8 mouse cellular contexts compared by ENCODE assay signal in genomic region chr11:98954801-98955706, GRCm38 (mm10). TPM values are rescaled to one million over a fixed set of nuclear protein-coding genes. Genes with fewer than 3 reads are reported as not detected.
DNase-seq lines count a peak whose midpoint lies in the region; ATAC-seq and TF ChIP-seq lines count a peak whose summit lies in the region.

No protein-coding gene starts in this region.

- H3K36me3 ChIP-seq in liver, adult 2 months (ENCODE audit: control insufficient read depth, insufficient read depth, low read length): no peaks in the 10 kb centered on the region
- H3K36me3 ChIP-seq in embryonic facial prominence, embryonic 11.5 days (replicated peaks; ENCODE audit: control insufficient read depth, insufficient read depth, low read depth, low read length): peaks cover 2% of the 10 kb centered on the region
- H3K36me3 ChIP-seq in hindbrain, postnatal 0 days (ENCODE audit: insufficient read depth, low read length): no peaks in the 10 kb centered on the region
- no peaks in the 10 kb centered on the region for H3K36me3 ChIP-seq in midbrain, embryonic 12.5 days

- ATAC-seq in embryonic facial prominence, embryonic 11.5 days (replicated peaks; ENCODE audit: insufficient number of reproducible peaks, low FRiP score, low TSS enrichment, low read depth): peak; percentile 19; the same call in 1 of the 2 replicates
- no peak for ATAC-seq in hindbrain, postnatal 0 days
- 0 out of 2 replicates have a peak, but pooled peaks have one; percentile 21 for ATAC-seq in midbrain, embryonic 12.5 days (ENCODE audit: low FRiP score, low read depth)

- 62% methylated on average over 16 of the region's 17 CpGs for WGBS in liver, adult 2 months
- WGBS in embryonic facial prominence, embryonic 11.5 days: 16% methylated on average over 16 of the region's 17 CpGs
- 18% methylated on average over 17 of the region's 17 CpGs for WGBS in hindbrain, postnatal 0 days
- WGBS in midbrain, embryonic 12.5 days: 18% methylated on average over 16 of the region's 17 CpGs

- DNase-seq in liver, adult 2 months (ENCODE audit: extremely low read depth, low read depth, low spot score): no peak
- DNase-seq in liver: no peak
- DNase-seq in embryonic facial prominence, embryonic 11.5 days (ENCODE audit: low spot score): no peak
- no peak for DNase-seq in hindbrain, postnatal 0 days (ENCODE audit: low spot score)
- DNase-seq in urinary bladder, postnatal 10 days (ENCODE audit: low spot score): no peak
- DNase-seq in adrenal gland, adult 2 months: no peak
- no peak for DNase-seq in embryo, embryonic 10.5 days (ENCODE audit: low spot score)

- H3K79me2 ChIP-seq in liver, adult 2 months (ENCODE audit: control insufficient read depth, insufficient read depth, low read length): peaks cover 7% of the 10 kb centered on the region; the same call in 1 of the 2 replicates

- no peak overlapping the region; the same call in 1 of the 2 replicates for H3K9ac ChIP-seq in liver, adult 2 months (ENCODE audit: low read depth, low read length)
- H3K9ac ChIP-seq in embryonic facial prominence, embryonic 11.5 days (replicated peaks; ENCODE audit: low read length): peak overlapping the region; percentile 18
- H3K9ac ChIP-seq in hindbrain, postnatal 0 days (replicated peaks; ENCODE audit: low read length): no peak overlapping the region
- H3K9ac ChIP-seq in midbrain, embryonic 12.5 days (replicated peaks): no peak overlapping the region

- no peak for TF ChIP-seq CTCF in liver, adult 2 months (IDR thresholded peaks at IDR 0.05; ENCODE audit: low read depth, low read length)
- no peak for TF ChIP-seq CTCF in hindbrain, postnatal 0 days (IDR thresholded peaks at IDR 0.05; ENCODE audit: low read depth)

- H3K27me3 ChIP-seq in liver, adult 2 months (ENCODE audit: control insufficient read depth, insufficient read depth, low read length): no peaks in the 10 kb centered on the region
- H3K27me3 ChIP-seq in embryonic facial prominence, embryonic 11.5 days (ENCODE audit: control insufficient read depth, insufficient read depth, low read length): no peaks in the 10 kb centered on the region
- H3K27me3 ChIP-seq in hindbrain, postnatal 0 days (ENCODE audit: insufficient read depth, low read length): no peaks in the 10 kb centered on the region
- no peaks in the 10 kb centered on the region for H3K27me3 ChIP-seq in midbrain, embryonic 12.5 days

- no peak overlapping the region for H3K4me3 ChIP-seq in liver, adult 2 months (ENCODE audit: insufficient read depth, low read depth, low read length)
- H3K4me3 ChIP-seq in embryonic facial prominence, embryonic 11.5 days (ENCODE audit: low read depth, low read length): no peak overlapping the region
- H3K4me3 ChIP-seq in hindbrain, postnatal 0 days (ENCODE audit: low read length): no peak overlapping the region
- H3K4me3 ChIP-seq in midbrain, embryonic 12.5 days: no peak overlapping the region

- H3K4me1 ChIP-seq in liver, adult 2 months (ENCODE audit: control insufficient read depth, insufficient read depth, low read length): peaks cover 35% of the 10 kb centered on the region
- H3K4me1 ChIP-seq in embryonic facial prominence, embryonic 11.5 days (ENCODE audit: control insufficient read depth, insufficient read depth, low read length): peaks cover 21% of the 10 kb centered on the region
- peaks cover 26% of the 10 kb centered on the region for H3K4me1 ChIP-seq in hindbrain, postnatal 0 days (ENCODE audit: insufficient read depth, low read length)
- H3K4me1 ChIP-seq in midbrain, embryonic 12.5 days: peaks cover 54% of the 10 kb centered on the region

- H3K27ac ChIP-seq in liver, adult 2 months (replicated peaks; ENCODE audit: insufficient read depth, low read depth, low read length): peak overlapping the region; percentile 6; the same call in 1 of the 2 replicates
- H3K27ac ChIP-seq in embryonic facial prominence, embryonic 11.5 days (replicated peaks; ENCODE audit: low read depth, low read length): peak overlapping the region; percentile 75
- H3K27ac ChIP-seq in hindbrain, postnatal 0 days: peak overlapping the region; percentile 21; the same call in 1 of the 2 replicates
- H3K27ac ChIP-seq in midbrain, embryonic 12.5 days (replicated peaks): peak overlapping the region; percentile 46

- H3K4me2 ChIP-seq in embryonic facial prominence, embryonic 11.5 days (ENCODE audit: low read depth, low read length): peak overlapping the region; percentile 13
- 0 out of 2 replicates have a peak overlapping the region, but pooled peaks have one; percentile 2 for H3K4me2 ChIP-seq in hindbrain, postnatal 0 days (ENCODE audit: low read depth, low read length)
- H3K4me2 ChIP-seq in midbrain, embryonic 12.5 days (replicated peaks): peak overlapping the region; percentile 28

- no peak for TF ChIP-seq POLR2A in liver, adult 2 months (IDR thresholded peaks at IDR 0.05; ENCODE audit: extremely low read depth, insufficient read depth, low read length)

- H3K9me3 ChIP-seq in embryonic facial prominence, embryonic 11.5 days (replicated peaks; ENCODE audit: control insufficient read depth, low read length): no peaks in the 10 kb centered on the region
- no peaks in the 10 kb centered on the region for H3K9me3 ChIP-seq in hindbrain, postnatal 0 days (ENCODE audit: low read length)
- H3K9me3 ChIP-seq in midbrain, embryonic 12.5 days: no peaks in the 10 kb centered on the region

RNA-seq across cellular contexts. Expression of gene Rara, which starts 27.4 kb away (rescaled TPM):
- 3.7 and 4.5 TPM in 2 replicates for total RNA-seq in liver, adult 2 months (2014; rRNA removed)
- polyA plus RNA-seq in liver, adult 2 months (2012; rRNA removed): 14.1 and 14.6 TPM in 2 replicates
- polyA plus RNA-seq in embryonic facial prominence, embryonic 11.5 days (2014; fragmentation: Nextera tagmentation; extraction: Ambion mirVana): 32.7 and 40.2 TPM in 2 replicates
- total RNA-seq in hindbrain, postnatal 0 days (2014; rRNA removed): 16.9 and 19.2 TPM in 2 replicates
- 8.1 and 9.5 TPM in 2 replicates for polyA plus RNA-seq in hindbrain, postnatal 0 days (2015; fragmentation: Nextera tagmentation; extraction: Ambion mirVana)
- 15.5 and 17.3 TPM in 2 replicates for polyA plus RNA-seq in midbrain, embryonic 12.5 days (2016; fragmentation: Nextera tagmentation; extraction: Ambion mirVana)
- 10 to 100 TPM; 17.0 to 30.8 TPM for total RNA-seq in adrenal gland, adult 2 months (2021)
- 43.7 and 44.9 TPM in 2 replicates for polyA plus RNA-seq in adrenal gland, adult 2 months (2012; rRNA removed)

RNA-seq across cellular contexts. Expression of gene Gjd3, which starts 27.8 kb away (rescaled TPM):
- total RNA-seq in liver, adult 2 months (2014; rRNA removed): not detected in 2 replicates
- polyA plus RNA-seq in liver, adult 2 months (2012; rRNA removed): 0.11 TPM in 1 of 2 replicates, not detected in the other
- polyA plus RNA-seq in embryonic facial prominence, embryonic 11.5 days (2014; fragmentation: Nextera tagmentation; extraction: Ambion mirVana): 0.25 and 0.43 TPM in 2 replicates
- total RNA-seq in hindbrain, postnatal 0 days (2014; rRNA removed): 0.75 and 5.0 TPM in 2 replicates
- 4.8 and 5.9 TPM in 2 replicates for polyA plus RNA-seq in hindbrain, postnatal 0 days (2015; fragmentation: Nextera tagmentation; extraction: Ambion mirVana)
- polyA plus RNA-seq in midbrain, embryonic 12.5 days (2016; fragmentation: Nextera tagmentation; extraction: Ambion mirVana): 0.67 and 0.80 TPM in 2 replicates
- total RNA-seq in adrenal gland, adult 2 months (2021): not detected
- polyA plus RNA-seq in adrenal gland, adult 2 months (2012; rRNA removed): 1.1 and 1.2 TPM in 2 replicates

RNA-seq across cellular contexts. Expression of gene Cdc6, which starts 47.5 kb away (rescaled TPM):
- 0.09 and 0.20 TPM in 2 replicates for total RNA-seq in liver, adult 2 months (2014; rRNA removed)
- 0.07 TPM in 1 of 2 replicates, not detected in the other for polyA plus RNA-seq in liver, adult 2 months (2012; rRNA removed)
- polyA plus RNA-seq in embryonic facial prominence, embryonic 11.5 days (2014; fragmentation: Nextera tagmentation; extraction: Ambion mirVana): 55.4 and 57.1 TPM in 2 replicates
- total RNA-seq in hindbrain, postnatal 0 days (2014; rRNA removed): 2.5 and 4.6 TPM in 2 replicates
- 3.0 and 3.4 TPM in 2 replicates for polyA plus RNA-seq in hindbrain, postnatal 0 days (2015; fragmentation: Nextera tagmentation; extraction: Ambion mirVana)
- polyA plus RNA-seq in midbrain, embryonic 12.5 days (2016; fragmentation: Nextera tagmentation; extraction: Ambion mirVana): 28.3 and 29.0 TPM in 2 replicates
- under 1 TPM; 0.48 to 0.86 TPM for total RNA-seq in adrenal gland, adult 2 months (2021)
- polyA plus RNA-seq in adrenal gland, adult 2 months (2012; rRNA removed): 0.07 and 0.08 TPM in 2 replicates

Comparison
In these comparisons a context has a peak if more than half of its experiments do, and no peak if none do; other contexts are left out.
1. H3K27ac ChIP-seq: peak in every context shown above with its lines; median percentile 75 in embryonic facial prominence, embryonic 11.5 days; 46 in midbrain, embryonic 12.5 days; 21 in hindbrain, postnatal 0 days; 6 in liver, adult 2 months.